Mouse (Mus musculus): ENCODE results near the gene Prx. TPM values are rescaled to one million over a fixed set of nuclear protein-coding genes. Genes with fewer than 3 reads are reported as not detected.
"Not testable (repeated sequence)": the region's sequence is repeated elsewhere in the genome, so short reads cannot be mapped to it uniquely, and the experiment has no call there.

The Prx gene
- polyA plus RNA-seq, 1 experiment from 2014 or later, result 1.7 TPM

- H3K4me1 ChIP-seq (replicated peaks), result peaks cover 30% of the 10 kb centered on the region
- not testable (repeated sequence) for H3K9me3 ChIP-seq (replicated peaks); H3K27ac ChIP-seq; H3K9ac ChIP-seq; ATAC-seq (replicated peaks; ENCODE audit: insufficient number of reproducible peaks, insufficient read depth, low FRiP score, low read depth); H3K27me3 ChIP-seq; H3K4me3 ChIP-seq; H3K36me3 ChIP-seq; H3K4me2 ChIP-seq
- WGBS, result 82% methylated on average over 9 of the region's 9 CpGs
Measured at GRCm38 (mm10) chr7:27494659-27495367, 4.3 kb upstream of the Prx start.

GRCm38 (mm10) chr7:27501620-27502019, 2.5 kb downstream of the Prx start:
- no peak overlapping the region for H3K4me3 ChIP-seq
- H3K27ac ChIP-seq, result peak overlapping the region; percentile 39
- 38% methylated on average over 4 of the region's 4 CpGs for WGBS
- no peaks in the 10 kb centered on the region for H3K27me3 ChIP-seq
- H3K9me3 ChIP-seq (replicated peaks), result no peaks in the 10 kb centered on the region
- no peak; the same call in 1 of the 2 replicates for ATAC-seq (replicated peaks; ENCODE audit: insufficient number of reproducible peaks, insufficient read depth, low FRiP score, low read depth)
- peaks cover 23% of the 10 kb centered on the region for H3K4me1 ChIP-seq (replicated peaks)
- no peak overlapping the region for H3K4me2 ChIP-seq
- H3K36me3 ChIP-seq, result no peaks in the 10 kb centered on the region
- H3K9ac ChIP-seq, result no peak overlapping the region

DNA sequence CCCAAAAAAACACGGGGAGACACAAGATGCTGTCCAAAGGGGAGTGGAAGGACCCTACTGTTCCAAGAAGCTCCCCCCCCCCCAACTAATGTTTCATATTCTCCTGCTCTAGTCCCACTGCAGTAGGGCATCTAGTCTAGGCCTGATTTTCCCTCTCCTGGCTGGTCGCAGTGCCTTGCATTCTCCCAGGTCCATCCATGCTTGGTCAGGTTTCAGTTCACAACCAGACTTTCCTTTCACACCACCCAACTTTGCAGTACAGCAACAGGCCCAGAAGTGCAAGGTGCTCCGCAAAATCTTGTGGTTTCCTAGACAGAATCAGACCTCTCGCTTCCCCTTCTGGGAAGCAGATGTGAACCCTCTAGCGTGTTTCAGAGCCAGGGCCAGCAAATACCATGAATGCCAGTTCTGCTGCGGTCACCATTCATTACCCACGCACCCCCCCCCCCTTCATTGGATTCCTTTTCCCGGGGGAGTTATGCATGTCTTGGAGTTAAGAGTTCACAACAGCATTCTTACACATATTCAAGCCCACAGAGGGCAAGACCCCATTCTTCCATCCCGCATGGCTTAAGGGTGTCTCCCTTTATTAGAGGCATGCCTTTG, 7.7 kb downstream of the Prx start:
- ATAC-seq (replicated peaks; ENCODE audit: insufficient number of reproducible peaks, insufficient read depth, low FRiP score, low read depth), result no peak
- Histone ChIP-seq H3K36me3 (no peaks in the 10 kb centered on the region), H3K4me3 (peak overlapping the region; percentile 74), H3K4me1 (replicated peaks) (peaks cover 19% of the 10 kb centered on the region), H3K9ac (no peak overlapping the region), H3K27me3 (no peaks in the 10 kb centered on the region), H3K27ac (peak overlapping the region; percentile 100), H3K4me2 (peak overlapping the region; percentile 85), H3K9me3 (replicated peaks) (no peaks in the 10 kb centered on the region)
- WGBS, result 33% methylated on average over 9 of the region's 9 CpGs

- Histone ChIP-seq H3K4me1 (replicated peaks) (peaks cover 19% of the 10 kb centered on the region), H3K27ac (peak overlapping the region; percentile 100), H3K4me3 (peak overlapping the region; percentile 74), H3K4me2 (peak overlapping the region; percentile 85), H3K9me3 (replicated peaks) (no peaks in the 10 kb centered on the region), H3K36me3 (no peaks in the 10 kb centered on the region), H3K9ac (peak overlapping the region; percentile 68), H3K27me3 (no peaks in the 10 kb centered on the region)
- peak; percentile 93 for ATAC-seq (replicated peaks; ENCODE audit: insufficient number of reproducible peaks, insufficient read depth, low FRiP score, low read depth)
- whole genome bisulfite sequencing, result under 1% methylated on average over 49 of the region's 54 CpGs
Measured at GRCm38 (mm10) chr7:27507711-27508647, 8.9 kb downstream of the Prx start.

GRCm38 (mm10) chr7:27508648-27509005, 9.5 kb downstream of the Prx start:
- peak overlapping the region; percentile 74 for H3K4me3 ChIP-seq
- no peak overlapping the region for H3K9ac ChIP-seq
- H3K27me3 ChIP-seq, result no peaks in the 10 kb centered on the region
- peaks cover 19% of the 10 kb centered on the region for H3K4me1 ChIP-seq (replicated peaks)
- no peaks in the 10 kb centered on the region for H3K9me3 ChIP-seq (replicated peaks)
- peak; percentile 56 for ATAC-seq (replicated peaks; ENCODE audit: insufficient number of reproducible peaks, insufficient read depth, low FRiP score, low read depth)
- 20% methylated on average over 6 of the region's 6 CpGs for WGBS
- no peaks in the 10 kb centered on the region for H3K36me3 ChIP-seq
- peak overlapping the region; percentile 100 for H3K27ac ChIP-seq
- H3K4me2 ChIP-seq, result peak overlapping the region; percentile 85

- H3K9ac ChIP-seq, result no peak overlapping the region
- H3K4me2 ChIP-seq, result no peak overlapping the region
- H3K4me1 ChIP-seq (replicated peaks), result peaks cover 19% of the 10 kb centered on the region
- WGBS, result 81% methylated on average over 2 of the region's 2 CpGs
- H3K36me3 ChIP-seq, result no peaks in the 10 kb centered on the region
- no peaks in the 10 kb centered on the region for H3K27me3 ChIP-seq
- no peak for ATAC-seq (replicated peaks; ENCODE audit: insufficient number of reproducible peaks, insufficient read depth, low FRiP score, low read depth)
- no peak overlapping the region for H3K27ac ChIP-seq
- H3K4me3 ChIP-seq, result no peak overlapping the region
- H3K9me3 ChIP-seq (replicated peaks), result no peaks in the 10 kb centered on the region
Measured at GRCm38 (mm10) chr7:27510809-27511208, 11.7 kb downstream of the Prx start.

GRCm38 (mm10) chr7:27514961-27515360, 15.8 kb downstream of the Prx start:
- H3K9ac ChIP-seq, result no peak overlapping the region
- H3K4me2 ChIP-seq, result no peak overlapping the region
- H3K36me3 ChIP-seq, result no peaks in the 10 kb centered on the region
- no peak for ATAC-seq (replicated peaks; ENCODE audit: insufficient number of reproducible peaks, insufficient read depth, low FRiP score, low read depth)
- H3K27me3 ChIP-seq, result no peaks in the 10 kb centered on the region
- H3K9me3 ChIP-seq (replicated peaks), result no peaks in the 10 kb centered on the region
- no peak overlapping the region for H3K27ac ChIP-seq
- H3K4me1 ChIP-seq (replicated peaks), result no peaks in the 10 kb centered on the region
- H3K4me3 ChIP-seq, result no peak overlapping the region
- 71% methylated on average over 9 of the region's 9 CpGs for WGBS

DNA sequence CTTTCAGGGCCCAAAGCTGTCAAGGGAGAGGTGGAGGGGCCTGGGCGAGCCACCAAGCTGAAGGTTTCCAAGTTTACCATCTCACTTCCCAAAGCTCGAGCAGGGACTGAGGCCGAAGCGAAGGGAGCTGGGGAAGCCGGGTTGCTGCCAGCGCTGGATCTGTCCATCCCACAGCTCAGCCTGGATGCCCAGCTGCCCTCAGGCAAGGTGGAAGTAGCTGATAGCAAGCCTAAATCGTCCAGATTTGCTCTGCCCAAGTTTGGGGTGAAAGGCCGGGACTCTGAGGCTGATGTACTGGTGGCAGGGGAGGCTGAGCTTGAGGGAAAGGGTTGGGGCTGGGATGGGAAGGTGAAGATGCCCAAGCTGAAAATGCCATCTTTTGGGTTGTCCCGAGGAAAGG, 19.2 kb downstream of the Prx start:
- Histone ChIP-seq H3K9me3 (replicated peaks) (no peaks in the 10 kb centered on the region), H3K36me3 (no peaks in the 10 kb centered on the region), H3K4me2 (no peak overlapping the region), H3K4me1 (replicated peaks) (no peaks in the 10 kb centered on the region), H3K27ac (no peak overlapping the region), H3K27me3 (no peaks in the 10 kb centered on the region), H3K4me3 (no peak overlapping the region), H3K9ac (no peak overlapping the region)
- no peak for ATAC-seq (replicated peaks; ENCODE audit: insufficient number of reproducible peaks, insufficient read depth, low FRiP score, low read depth)
- 80% methylated on average over 9 of the region's 9 CpGs for WGBS

- H3K4me1 ChIP-seq (replicated peaks), result no peaks in the 10 kb centered on the region
- no peaks in the 10 kb centered on the region for H3K9me3 ChIP-seq (replicated peaks)
- H3K4me3 ChIP-seq, result no peak overlapping the region
- H3K36me3 ChIP-seq, result no peaks in the 10 kb centered on the region
- H3K27me3 ChIP-seq, result no peaks in the 10 kb centered on the region
- no peak overlapping the region for H3K4me2 ChIP-seq
- no peak overlapping the region for H3K9ac ChIP-seq
- ATAC-seq (replicated peaks; ENCODE audit: insufficient number of reproducible peaks, insufficient read depth, low FRiP score, low read depth), result no peak
- no peak overlapping the region for H3K27ac ChIP-seq
Measured at GRCm38 (mm10) chr7:27520104-27520503, 21.0 kb downstream of the Prx start.

GRCm38 (mm10) chr7:27520599-27520998, 21.5 kb downstream of the Prx start:
- no peak overlapping the region for H3K4me3 ChIP-seq
- no peaks in the 10 kb centered on the region; the same call in 1 of the 2 replicates for H3K4me1 ChIP-seq (replicated peaks)
- no peak overlapping the region for H3K9ac ChIP-seq
- H3K27ac ChIP-seq, result no peak overlapping the region
- H3K36me3 ChIP-seq, result no peaks in the 10 kb centered on the region
- H3K9me3 ChIP-seq (replicated peaks), result no peaks in the 10 kb centered on the region
- no peak overlapping the region for H3K4me2 ChIP-seq
- WGBS, result 48% methylated on average over 1 of the region's 1 CpGs
- no peaks in the 10 kb centered on the region for H3K27me3 ChIP-seq
- ATAC-seq (replicated peaks; ENCODE audit: insufficient number of reproducible peaks, insufficient read depth, low FRiP score, low read depth), result no peak

- no peak within 1 kb of the TSS for H3K27ac ChIP-seq
- no peaks in the 10 kb centered on the region for H3K9me3 ChIP-seq (replicated peaks)
- H3K4me3 ChIP-seq, result no peak within 1 kb of the TSS
- H3K4me2 ChIP-seq, result no peak within 1 kb of the TSS
- no peaks in the 10 kb centered on the region for H3K27me3 ChIP-seq
- no peak for ATAC-seq (replicated peaks; ENCODE audit: insufficient number of reproducible peaks, insufficient read depth, low FRiP score, low read depth)
- no peaks in the 10 kb centered on the region for H3K36me3 ChIP-seq
- H3K9ac ChIP-seq, result no peak within 1 kb of the TSS
- 54% methylated on average over 5 of the region's 5 CpGs for WGBS
- H3K4me1 ChIP-seq (replicated peaks), result peaks cover 8% of the 10 kb centered on the region
Measured at GRCm38 (mm10) chr7:27522967-27523366, 23.8 kb downstream of the Prx start, which contains the start of gene Hipk4. Hipk4 (plus strand) TSS chr7:27523267.

All from heart, embryonic 15.5 days (tissue).